Mouse (Mus musculus) ES-E14 (cell line): Measurements from ENCODE around the gene Zbed3.

Experiments
- CHD2 ChIP-seq: IDR thresholded peaks from 2 replicates; pipeline ENCODE4 v1.6.1; 2014; ENCODE audit warnings: mild to moderate bottlenecking, low read depth, low read length, inconsistent platforms
- HCFC1 ChIP-seq: IDR thresholded peaks from 2 replicates; pipeline ENCODE4 v1.6.1; 2012; ENCODE audit warnings: low read length, inconsistent platforms, borderline replicate concordance; ENCODE audit not compliant: insufficient read depth
- MAFK ChIP-seq: IDR thresholded peaks from 2 replicates; pipeline ENCODE4 v1.6.1; 2014; ENCODE audit warnings: mild to moderate bottlenecking, low read depth, low read length, inconsistent platforms; ENCODE audit not compliant: insufficient read depth
- ZC3H11A ChIP-seq: IDR thresholded peaks from 2 replicates; pipeline ENCODE4 v1.6.1; 2012; ENCODE audit warnings: low read depth, mild to moderate bottlenecking, inconsistent platforms, low read length, borderline replicate concordance
- ZNF384 ChIP-seq: IDR thresholded peaks from 2 replicates; pipeline ENCODE4 v1.6.1; 2012; ENCODE audit warnings: low read depth, low read length, inconsistent platforms

DNA sequence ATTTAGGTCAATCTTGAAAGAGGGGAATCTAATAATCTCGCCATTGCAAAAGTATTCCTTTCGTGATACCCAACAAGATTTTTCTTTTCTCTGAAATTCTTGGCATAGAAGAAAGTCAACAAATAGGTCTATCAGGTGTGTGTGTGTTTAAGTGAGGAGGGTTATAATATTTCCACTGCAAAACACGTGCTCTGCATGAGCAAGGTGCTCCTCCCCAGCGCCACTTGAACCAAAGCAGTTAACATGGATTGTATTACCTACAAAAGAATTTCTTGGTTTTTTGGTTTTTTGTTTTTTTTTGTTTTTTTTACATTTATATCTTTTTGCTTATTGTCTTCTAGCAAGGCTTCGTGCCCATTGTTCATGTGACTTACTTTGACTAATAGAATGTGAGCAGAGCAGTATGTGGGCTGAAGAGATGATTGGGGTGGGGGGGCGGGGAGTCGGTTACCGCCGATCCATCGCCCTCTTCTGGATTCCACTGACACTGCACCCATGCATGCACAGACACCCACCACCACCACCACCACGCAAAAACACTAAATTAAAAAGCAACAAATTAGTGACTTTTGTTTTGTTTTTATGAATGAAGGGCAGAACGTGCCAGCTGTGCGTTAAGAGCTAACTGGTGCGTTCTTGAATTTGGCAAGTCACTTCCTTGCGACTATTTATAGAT lies 676 bp downstream of the Zbed3 start:
- TF ChIP-seq ZNF384 (no peak), MAFK (no peak), CHD2 (no peak), HCFC1 (no peak), ZC3H11A (no peak)
